Mouse (Mus musculus) cerebellum, postnatal 36 days (tissue): ENCODE results near the gene Gm765.
A peak's percentile ranks its signal among the peaks of the same experiment; 100 is the strongest.

Experiments used
- DNase-seq, 2 experiments: peaks; one replicate each; pipeline ENCODE4 v3.0.0; 2021 to 2022; ENCODE audit warnings: mixed read lengths in 2 of 2

Gm765 gene

GRCm38 (mm10) chr6:98342654-98343053 is at the start of gene Gm765:
Gene Gm765, minus strand, starts transcription at chr6:98342754.
- DNase-seq = no peak

DNA sequence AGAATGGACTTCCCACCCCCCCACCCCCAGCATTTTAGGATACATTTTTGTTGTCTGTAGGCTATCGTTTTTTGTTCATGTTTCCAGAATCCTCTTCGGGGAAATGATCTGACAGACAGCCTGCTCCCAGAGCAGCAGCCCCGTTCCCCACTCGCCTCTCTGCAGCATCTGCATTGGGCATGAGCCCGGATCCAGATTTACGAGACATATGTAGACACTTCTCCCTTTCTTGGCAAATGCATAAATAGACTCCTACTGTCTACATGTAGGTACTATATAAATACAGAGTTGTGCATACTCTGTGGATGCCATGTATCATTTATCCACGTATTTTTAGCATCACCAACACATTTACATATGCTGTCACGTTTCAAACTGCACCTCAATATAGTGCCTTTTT is 42.9 kb upstream of the Gm765 start:
- no peak for DNase-seq

GRCm38 (mm10) chr6:98384431-98384830 is 41.9 kb upstream of the Gm765 start:
- DNase-seq = no peak

- DNase-seq = no peak
Observed at GRCm38 (mm10) chr6:98383411-98383810, 40.9 kb upstream of the Gm765 start.

DNA sequence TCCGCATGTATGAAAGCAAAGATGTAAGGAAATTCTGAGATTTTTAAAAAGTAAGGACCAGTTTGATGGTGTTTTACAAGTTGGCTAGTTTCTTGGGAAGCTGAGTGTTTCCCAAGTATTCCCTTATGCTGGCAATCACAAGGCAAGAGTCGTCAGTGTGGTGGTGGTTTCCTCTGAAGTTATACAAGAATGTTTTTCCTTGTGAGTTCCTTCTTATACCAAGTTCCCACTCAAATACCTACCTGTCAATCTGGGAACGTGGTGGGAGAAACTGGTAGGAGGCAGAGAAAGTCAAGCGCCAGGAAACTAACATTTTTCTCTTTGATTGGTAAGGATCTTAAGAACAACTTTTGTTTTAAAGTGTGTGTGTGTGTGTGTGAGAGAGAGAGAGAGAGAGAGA is 23.6 kb upstream of the Gm765 start:
- no peak for DNase-seq

DNA sequence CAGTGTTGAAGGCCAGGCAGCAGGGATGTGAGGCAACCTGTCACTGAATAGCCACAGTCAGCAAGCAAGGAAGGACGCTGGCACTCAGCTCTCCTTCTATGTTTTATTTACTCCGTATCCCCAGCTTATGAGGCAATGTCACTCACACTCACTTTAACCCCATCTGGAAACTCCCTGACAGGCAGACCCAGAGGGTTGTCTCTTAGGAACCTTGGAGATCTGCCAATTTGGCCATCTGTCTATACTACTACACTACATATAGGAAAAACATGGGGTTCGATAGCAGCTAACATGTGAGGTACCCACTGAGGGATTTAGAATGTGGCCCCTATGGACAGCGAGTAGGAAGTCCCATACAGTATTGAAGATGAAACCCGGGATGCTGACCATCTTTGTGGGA is 12.7 kb upstream of the Gm765 start:
- no peak for DNase-seq

DNA sequence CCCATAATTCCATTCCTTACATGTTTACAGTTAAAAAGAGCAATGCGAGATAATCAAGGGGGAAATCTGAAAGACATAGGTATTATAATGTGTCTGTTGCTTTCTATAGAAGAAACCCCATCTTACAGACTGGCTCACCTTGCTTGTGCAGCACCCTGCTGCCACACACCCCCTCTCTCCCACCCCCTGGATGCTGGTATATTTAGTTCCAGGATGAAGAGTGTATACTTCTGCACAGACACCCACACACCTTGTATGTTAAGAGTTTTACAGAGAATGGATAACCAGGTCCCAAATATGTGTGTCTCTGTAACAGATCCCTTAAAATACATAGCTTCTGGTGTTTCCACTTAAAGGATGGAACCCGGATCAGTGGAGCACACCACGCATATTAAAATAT is 10.7 kb upstream of the Gm765 start:
- DNase-seq = no peak

DNA sequence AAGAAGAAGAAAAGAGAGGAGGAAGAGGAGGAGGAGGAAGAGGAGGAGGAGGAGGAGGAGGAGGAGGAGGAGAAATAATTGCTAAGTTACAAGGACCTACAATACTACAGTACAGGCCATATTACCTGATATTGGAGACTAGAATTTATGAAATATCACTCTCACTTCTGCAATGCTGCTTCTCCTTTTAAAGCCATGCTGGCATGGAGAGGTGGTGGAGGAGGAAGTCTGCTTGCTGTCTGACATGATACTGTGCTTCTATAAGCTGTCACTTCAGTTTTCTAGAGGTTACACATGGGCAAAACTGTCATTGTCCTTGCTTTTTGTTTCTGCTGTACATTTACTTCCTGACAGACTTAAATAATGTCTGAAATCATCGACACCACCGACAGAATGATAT is 9.8 kb downstream of the Gm765 start:
- DNase-seq = no peak

- DNase-seq = no peak
Observed at GRCm38 (mm10) chr6:98311659-98312058, 30.9 kb downstream of the Gm765 start.

GRCm38 (mm10) chr6:98307647-98308046 is 34.9 kb downstream of the Gm765 start:
- no peak for DNase-seq

GRCm38 (mm10) chr6:98307159-98307558 is 35.4 kb downstream of the Gm765 start:
- no peak for DNase-seq

DNA sequence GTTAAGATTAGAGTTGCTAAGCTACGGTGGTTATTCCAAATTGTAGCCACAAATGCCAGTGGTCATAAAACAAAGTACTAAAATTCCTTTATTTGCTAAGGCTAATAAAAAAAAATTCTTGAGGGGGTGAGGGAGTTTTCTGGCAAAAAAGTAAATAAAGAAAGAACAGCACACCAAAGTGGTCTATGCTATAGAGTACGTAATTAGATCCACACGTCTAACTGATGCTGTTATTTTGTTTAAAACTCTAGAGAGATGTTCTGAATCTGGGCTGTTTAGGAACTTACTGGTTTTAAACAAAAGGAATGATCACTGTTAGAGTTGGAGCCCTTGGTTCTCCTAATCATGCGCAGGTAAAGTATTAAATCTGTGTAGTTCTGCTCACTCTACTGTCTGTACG is 50.5 kb downstream of the Gm765 start:
- DNase-seq = no peak

DNA sequence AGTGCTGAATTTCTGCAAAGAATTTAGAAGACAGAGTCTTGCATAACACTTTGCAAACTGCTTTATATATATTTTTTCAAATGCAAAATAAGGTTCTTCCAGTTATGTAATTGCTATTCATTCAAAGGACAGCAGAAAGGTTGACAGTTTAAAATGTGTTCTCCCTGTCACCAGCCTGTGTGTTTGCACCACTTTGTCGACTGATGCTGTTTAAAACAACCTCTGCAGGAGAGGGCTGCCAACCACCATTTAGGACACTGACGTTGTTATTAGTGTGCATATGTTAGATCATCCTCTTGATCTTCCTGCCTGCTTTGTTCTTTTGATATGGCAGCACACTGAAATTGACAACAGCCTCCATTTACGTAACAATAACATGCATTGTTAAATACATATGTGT is 54.2 kb downstream of the Gm765 start:
- no peak for DNase-seq

DNA sequence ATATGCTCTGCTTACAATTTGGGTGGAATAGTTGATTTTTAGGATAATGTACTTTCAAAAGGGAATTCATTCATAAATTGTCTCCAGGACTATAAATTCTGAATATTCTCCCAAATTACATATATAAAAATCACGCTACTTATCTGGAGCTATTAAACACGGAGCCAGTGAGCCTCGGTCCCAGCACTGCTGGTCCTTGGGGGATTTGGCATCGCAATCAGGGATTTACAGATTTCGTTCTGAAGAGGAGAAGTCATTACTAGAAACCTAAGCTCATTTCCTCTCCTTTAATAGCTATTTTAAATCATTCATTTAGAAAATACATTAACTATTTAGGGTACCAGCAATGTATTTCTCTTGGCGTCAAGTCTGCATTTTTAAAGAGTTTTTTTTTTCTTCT is 55.0 kb downstream of the Gm765 start:
- DNase-seq = no peak

GRCm38 (mm10) chr6:98285190-98285589 is 57.4 kb downstream of the Gm765 start:
- DNase-seq = no peak

GRCm38 (mm10) chr6:98282791-98283190 is 59.8 kb downstream of the Gm765 start:
- no peak for DNase-seq

GRCm38 (mm10) chr6:98271553-98271952 is 71.0 kb downstream of the Gm765 start:
- peak; percentile 5 to 7 for DNase-seq

- DNase-seq = no peak
Observed at GRCm38 (mm10) chr6:98262961-98263360, 79.6 kb downstream of the Gm765 start.

DNA sequence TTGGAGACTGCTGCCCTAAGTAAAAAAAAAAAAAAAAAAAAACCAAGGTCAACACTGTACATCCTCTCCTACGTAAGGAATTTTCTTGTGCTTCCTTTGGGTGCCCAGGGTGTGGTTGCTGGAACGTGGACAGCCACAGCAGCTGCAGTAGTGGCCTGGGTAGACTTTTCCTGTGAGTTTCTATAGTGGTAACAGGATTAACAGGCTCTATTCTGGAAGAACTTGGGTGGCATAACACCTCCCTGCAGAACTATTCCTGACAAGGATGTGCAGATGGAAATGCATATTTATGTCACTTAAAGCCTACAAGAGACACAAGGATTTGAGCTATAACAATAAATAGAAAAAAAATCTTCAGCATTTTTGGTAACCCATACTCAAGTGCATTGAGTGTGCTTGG is 83.5 kb downstream of the Gm765 start:
- no peak for DNase-seq

GRCm38 (mm10) chr6:98246449-98246848 is 96.1 kb downstream of the Gm765 start:
- DNase-seq = no peak

- no peak for DNase-seq
Observed at GRCm38 (mm10) chr6:98243186-98243585, 99.4 kb downstream of the Gm765 start.

DNA sequence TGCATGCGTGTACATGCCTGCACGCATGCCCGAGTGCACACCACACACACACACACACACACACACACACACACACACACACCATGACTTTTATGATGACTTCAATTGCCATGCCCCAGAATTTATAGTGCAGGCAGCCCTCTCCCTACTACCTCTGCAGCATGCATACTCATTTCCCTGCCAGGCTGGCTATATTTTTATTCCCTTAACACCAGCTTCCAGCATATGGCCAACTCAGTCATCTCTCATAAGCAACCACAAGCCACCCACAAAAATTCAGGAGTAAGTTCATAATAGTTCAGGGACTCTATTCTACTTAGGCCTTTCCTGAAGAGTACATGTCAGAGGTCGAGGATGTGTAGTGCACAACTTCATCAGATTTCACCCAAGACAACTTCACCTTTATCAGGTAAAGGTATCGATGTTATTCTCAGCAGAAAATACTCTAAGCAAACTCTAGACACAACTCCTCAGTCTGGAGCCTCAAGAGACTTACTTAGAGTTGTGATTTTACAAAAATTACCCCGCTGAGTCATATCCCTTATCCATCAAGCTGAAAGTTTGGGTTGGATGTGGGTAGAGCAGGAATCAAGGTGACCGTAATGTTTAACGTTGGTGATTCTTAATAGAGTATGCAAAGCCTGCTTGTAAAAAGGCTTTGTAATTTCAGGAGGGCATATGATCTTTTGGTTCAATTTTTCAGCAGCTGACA is 101.8 kb downstream of the Gm765 start:
- DNase-seq = no peak

GRCm38 (mm10) chr6:98234097-98234496 is 108.5 kb downstream of the Gm765 start:
- DNase-seq = no peak

- DNase-seq = no peak
Observed at GRCm38 (mm10) chr6:98223923-98224322, 118.6 kb downstream of the Gm765 start.

DNA sequence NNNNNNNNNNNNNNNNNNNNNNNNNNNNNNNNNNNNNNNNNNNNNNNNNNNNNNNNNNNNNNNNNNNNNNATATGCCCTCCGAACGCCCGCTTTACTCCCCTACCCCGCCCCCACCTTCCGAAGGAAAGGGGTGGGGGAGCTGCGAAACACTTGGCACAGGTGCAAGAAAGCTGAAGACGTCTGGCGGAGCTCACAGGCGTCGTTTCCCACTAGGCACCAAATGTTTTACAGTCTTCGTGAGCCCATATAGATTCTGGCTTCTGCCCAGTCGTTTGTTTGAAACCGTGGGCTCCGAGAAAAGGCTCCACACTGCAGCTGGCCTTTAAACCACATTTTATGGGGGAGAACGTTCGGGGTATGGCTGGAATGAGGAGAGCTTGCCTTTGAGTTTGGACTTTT is 120.6 kb downstream of the Gm765 start:
- no peak for DNase-seq
